Mouse (Mus musculus): ENCODE results near the gene Bmpr1a. TPM values are rescaled to one million over a fixed set of nuclear protein-coding genes. Genes with fewer than 3 reads are reported as not detected.

The Bmpr1a gene
- polyA plus RNA-seq, 1 experiment from 2014 or later: 21.1 TPM

- Histone ChIP-seq H3K4me1 (replicated peaks; ENCODE audit: control insufficient read depth, insufficient read depth, low read length) (peaks cover 25% of the 10 kb centered on the region), H3K36me3 (ENCODE audit: control insufficient read depth, insufficient read depth) (no peaks in the 10 kb centered on the region), H3K9me3 (ENCODE audit: control insufficient read depth, low read length) (no peaks in the 10 kb centered on the region), H3K27ac (ENCODE audit: low read length) (peak overlapping the region; percentile 94), H3K27me3 (replicated peaks; ENCODE audit: control insufficient read depth, insufficient read depth, low read length) (no peaks in the 10 kb centered on the region), H3K9ac (replicated peaks; ENCODE audit: low read depth, low read length) (peak overlapping the region; percentile 92), H3K4me3 (replicated peaks; ENCODE audit: low read length) (peak overlapping the region; percentile 89), H3K4me2 (ENCODE audit: low read length) (peak overlapping the region; percentile 76)
- under 1% methylated on average over 16 of the region's 16 CpGs for WGBS
- no peak for ATAC-seq
Measured at GRCm38 (mm10) chr14:34501447-34501803, 1.7 kb downstream of the Bmpr1a start.

- Histone ChIP-seq H3K36me3 (ENCODE audit: control insufficient read depth, insufficient read depth) (no peaks in the 10 kb centered on the region), H3K27ac (ENCODE audit: low read length) (no peak overlapping the region), H3K9me3 (ENCODE audit: control insufficient read depth, low read length) (no peaks in the 10 kb centered on the region), H3K4me1 (replicated peaks; ENCODE audit: control insufficient read depth, insufficient read depth, low read length) (peaks cover 25% of the 10 kb centered on the region), H3K4me3 (replicated peaks; ENCODE audit: low read length) (peak overlapping the region; percentile 21), H3K4me2 (ENCODE audit: low read length) (peak overlapping the region; percentile 43), H3K9ac (replicated peaks; ENCODE audit: low read depth, low read length) (no peak overlapping the region), H3K27me3 (replicated peaks; ENCODE audit: control insufficient read depth, insufficient read depth, low read length) (no peaks in the 10 kb centered on the region)
- 5% methylated on average over 4 of the region's 4 CpGs for WGBS
- ATAC-seq: no peak
Measured at GRCm38 (mm10) chr14:34500309-34500708, 2.8 kb downstream of the Bmpr1a start.

GRCm38 (mm10) chr14:34499664-34500063 is 3.5 kb downstream of the Bmpr1a start:
- H3K27ac ChIP-seq (ENCODE audit: low read length): no peak overlapping the region
- WGBS: 58% methylated on average over 4 of the region's 4 CpGs
- H3K4me2 ChIP-seq (ENCODE audit: low read length): peak overlapping the region; percentile 17; the same call in 1 of the 2 replicates
- H3K36me3 ChIP-seq (ENCODE audit: control insufficient read depth, insufficient read depth): no peaks in the 10 kb centered on the region
- no peaks in the 10 kb centered on the region for H3K27me3 ChIP-seq (replicated peaks; ENCODE audit: control insufficient read depth, insufficient read depth, low read length)
- peaks cover 25% of the 10 kb centered on the region for H3K4me1 ChIP-seq (replicated peaks; ENCODE audit: control insufficient read depth, insufficient read depth, low read length)
- H3K9me3 ChIP-seq (ENCODE audit: control insufficient read depth, low read length): no peaks in the 10 kb centered on the region
- H3K4me3 ChIP-seq (replicated peaks; ENCODE audit: low read length): no peak overlapping the region
- H3K9ac ChIP-seq (replicated peaks; ENCODE audit: low read depth, low read length): no peak overlapping the region
- ATAC-seq: no peak

- H3K36me3 ChIP-seq (ENCODE audit: control insufficient read depth, insufficient read depth): no peaks in the 10 kb centered on the region
- no peak overlapping the region for H3K4me2 ChIP-seq (ENCODE audit: low read length)
- no peaks in the 10 kb centered on the region for H3K9me3 ChIP-seq (ENCODE audit: control insufficient read depth, low read length)
- H3K4me1 ChIP-seq (replicated peaks; ENCODE audit: control insufficient read depth, insufficient read depth, low read length): peaks cover 16% of the 10 kb centered on the region
- H3K27me3 ChIP-seq (replicated peaks; ENCODE audit: control insufficient read depth, insufficient read depth, low read length): no peaks in the 10 kb centered on the region
- H3K27ac ChIP-seq (ENCODE audit: low read length): no peak overlapping the region
- H3K4me3 ChIP-seq (replicated peaks; ENCODE audit: low read length): no peak overlapping the region
- WGBS: 78% methylated on average over 3 of the region's 3 CpGs
- no peak for ATAC-seq
- H3K9ac ChIP-seq (replicated peaks; ENCODE audit: low read depth, low read length): no peak overlapping the region
Measured at GRCm38 (mm10) chr14:34497346-34497745, 5.8 kb downstream of the Bmpr1a start.

GRCm38 (mm10) chr14:34493682-34494081 is 9.5 kb downstream of the Bmpr1a start:
- WGBS: 96% methylated on average over 3 of the region's 3 CpGs
- Histone ChIP-seq H3K27ac (ENCODE audit: low read length) (no peak overlapping the region), H3K9ac (replicated peaks; ENCODE audit: low read depth, low read length) (no peak overlapping the region), H3K4me1 (replicated peaks; ENCODE audit: control insufficient read depth, insufficient read depth, low read length) (no peaks in the 10 kb centered on the region; the same call in 1 of the 2 replicates), H3K9me3 (ENCODE audit: control insufficient read depth, low read length) (no peaks in the 10 kb centered on the region), H3K36me3 (ENCODE audit: control insufficient read depth, insufficient read depth) (no peaks in the 10 kb centered on the region), H3K27me3 (replicated peaks; ENCODE audit: control insufficient read depth, insufficient read depth, low read length) (no peaks in the 10 kb centered on the region), H3K4me3 (replicated peaks; ENCODE audit: low read length) (no peak overlapping the region), H3K4me2 (ENCODE audit: low read length) (no peak overlapping the region)
- no peak for ATAC-seq

GRCm38 (mm10) chr14:34492688-34493087 is 10.5 kb downstream of the Bmpr1a start:
- no peaks in the 10 kb centered on the region; the same call in 1 of the 2 replicates for H3K4me1 ChIP-seq (replicated peaks; ENCODE audit: control insufficient read depth, insufficient read depth, low read length)
- H3K36me3 ChIP-seq (ENCODE audit: control insufficient read depth, insufficient read depth): no peaks in the 10 kb centered on the region
- no peaks in the 10 kb centered on the region for H3K9me3 ChIP-seq (ENCODE audit: control insufficient read depth, low read length)
- no peak overlapping the region for H3K4me3 ChIP-seq (replicated peaks; ENCODE audit: low read length)
- no peaks in the 10 kb centered on the region for H3K27me3 ChIP-seq (replicated peaks; ENCODE audit: control insufficient read depth, insufficient read depth, low read length)
- 97% methylated on average over 2 of the region's 2 CpGs for WGBS
- no peak overlapping the region for H3K27ac ChIP-seq (ENCODE audit: low read length)
- H3K4me2 ChIP-seq (ENCODE audit: low read length): no peak overlapping the region
- no peak for ATAC-seq
- H3K9ac ChIP-seq (replicated peaks; ENCODE audit: low read depth, low read length): no peak overlapping the region

GRCm38 (mm10) chr14:34490965-34491364 is 12.2 kb downstream of the Bmpr1a start:
- H3K4me1 ChIP-seq (replicated peaks; ENCODE audit: control insufficient read depth, insufficient read depth, low read length): peaks cover 3% of the 10 kb centered on the region
- H3K9me3 ChIP-seq (ENCODE audit: control insufficient read depth, low read length): no peaks in the 10 kb centered on the region
- 87% methylated on average over 1 of the region's 1 CpGs for WGBS
- no peak overlapping the region for H3K9ac ChIP-seq (replicated peaks; ENCODE audit: low read depth, low read length)
- H3K27ac ChIP-seq (ENCODE audit: low read length): no peak overlapping the region
- no peaks in the 10 kb centered on the region for H3K36me3 ChIP-seq (ENCODE audit: control insufficient read depth, insufficient read depth)
- no peaks in the 10 kb centered on the region for H3K27me3 ChIP-seq (replicated peaks; ENCODE audit: control insufficient read depth, insufficient read depth, low read length)
- ATAC-seq: no peak
- no peak overlapping the region for H3K4me3 ChIP-seq (replicated peaks; ENCODE audit: low read length)
- no peak overlapping the region for H3K4me2 ChIP-seq (ENCODE audit: low read length)

- Histone ChIP-seq H3K27ac (ENCODE audit: low read length) (no peak overlapping the region), H3K27me3 (replicated peaks; ENCODE audit: control insufficient read depth, insufficient read depth, low read length) (no peaks in the 10 kb centered on the region), H3K9ac (replicated peaks; ENCODE audit: low read depth, low read length) (no peak overlapping the region), H3K4me3 (replicated peaks; ENCODE audit: low read length) (no peak overlapping the region), H3K9me3 (ENCODE audit: control insufficient read depth, low read length) (no peaks in the 10 kb centered on the region), H3K4me1 (replicated peaks; ENCODE audit: control insufficient read depth, insufficient read depth, low read length) (peaks cover 7% of the 10 kb centered on the region; the same call in 1 of the 2 replicates), H3K4me2 (ENCODE audit: low read length) (no peak overlapping the region), H3K36me3 (ENCODE audit: control insufficient read depth, insufficient read depth) (no peaks in the 10 kb centered on the region)
- WGBS: 87% methylated on average over 2 of the region's 2 CpGs
- no peak for ATAC-seq
Measured at GRCm38 (mm10) chr14:34489928-34490327, 13.2 kb downstream of the Bmpr1a start.

- Histone ChIP-seq H3K27me3 (replicated peaks; ENCODE audit: control insufficient read depth, insufficient read depth, low read length) (no peaks in the 10 kb centered on the region), H3K36me3 (ENCODE audit: control insufficient read depth, insufficient read depth) (no peaks in the 10 kb centered on the region), H3K4me2 (ENCODE audit: low read length) (no peak overlapping the region), H3K9ac (replicated peaks; ENCODE audit: low read depth, low read length) (no peak overlapping the region), H3K4me3 (replicated peaks; ENCODE audit: low read length) (no peak overlapping the region), H3K27ac (ENCODE audit: low read length) (no peak overlapping the region; the same call in 1 of the 2 replicates), H3K4me1 (replicated peaks; ENCODE audit: control insufficient read depth, insufficient read depth, low read length) (peaks cover 15% of the 10 kb centered on the region), H3K9me3 (ENCODE audit: control insufficient read depth, low read length) (no peaks in the 10 kb centered on the region)
- WGBS: 54% methylated on average over 8 of the region's 8 CpGs
- ATAC-seq: no peak
Measured at GRCm38 (mm10) chr14:34486169-34486568, 17.0 kb downstream of the Bmpr1a start.

Data from forebrain, embryonic 16.5 days (tissue).